Mouse (Mus musculus) spleen, adult 2 months (tissue): ENCODE results near the gene Aip.

Source experiments
- CTCF ChIP-seq: fragments of 200-500 bp; IDR thresholded peaks from 2 replicates; pipeline ENCODE4 v1.5.1; 2011; ENCODE audit warnings: mild to moderate bottlenecking, inconsistent platforms; ENCODE audit not compliant: insufficient read depth, insufficient read length, insufficient replicate concordance; ENCODE audit errors: extremely low read depth
- POLR2A ChIP-seq: fragments of 200-500 bp; IDR thresholded peaks from 2 replicates; pipeline ENCODE4 v1.6.1; 2011; ENCODE audit warnings: low read depth, low read length, inconsistent platforms

DNA sequence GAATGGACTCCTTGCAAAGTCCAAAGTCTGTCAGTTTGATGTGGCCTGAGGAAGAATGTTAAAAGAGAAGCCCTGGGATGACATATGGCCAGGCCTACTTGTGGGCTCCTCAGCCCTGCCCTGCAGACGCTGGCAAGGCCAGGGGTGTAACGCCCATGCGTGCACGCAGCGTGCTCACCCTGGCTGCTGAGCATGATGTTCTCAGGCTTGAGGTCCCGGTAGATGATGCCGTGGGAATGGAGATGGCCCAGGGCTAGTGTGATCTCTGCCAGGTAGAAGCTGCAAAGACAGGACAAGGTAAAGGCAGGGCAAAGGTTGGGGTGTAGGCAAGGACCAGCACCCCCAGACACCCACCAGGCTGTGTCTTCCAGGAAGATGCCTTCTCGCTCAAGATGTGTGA, 33.4 kb upstream of the Aip start:
- TF ChIP-seq POLR2A (no peak), CTCF (no peak)
